Mouse (Mus musculus) monocyte, adult 5-6 weeks (primary cell): Measurements from ENCODE around the gene Olfr332. TPM values are rescaled to one million over a fixed set of nuclear protein-coding genes. Genes with fewer than 3 reads are reported as not detected.
"Not testable (repeated sequence)": the region's sequence is repeated elsewhere in the genome, so short reads cannot be mapped to it uniquely, and the experiment has no call there.

ENCODE experiments used
- ATAC-seq: fragments of 153-309, 156-312 bp; replicated peaks from 2 replicates; pipeline ENCODE4 v1.8.0; 2017; ENCODE audit warnings: mild to moderate bottlenecking; ENCODE audit not compliant: low TSS enrichment, insufficient number of reproducible peaks, severe bottlenecking, poor library complexity, low FRiP score
- total RNA-seq: library from RNA; stranded (forward); fragments of 200-1000, 200-491, 200-594 nt; gene quantifications from 3 replicates; pipeline ENCODE4 v1.2.3, GENCODE M21; 2017

Olfr332 gene
- total RNA-seq, result not detected in 3 replicates

GRCm38 (mm10) chr11:58492455-58492854 is at the start of gene Olfr332:
TSS of gene Olfr332 (minus strand) at chr11:58492555.
- no peak for ATAC-seq

- not testable (repeated sequence) for ATAC-seq
Observed at GRCm38 (mm10) chr11:58534736-58535135, 42.4 kb upstream of the Olfr332 start, which contains the start of gene Olfr330. TSS of gene Olfr330 (minus strand) at chr11:58534836.

GRCm38 (mm10) chr11:58519756-58520155 is 27.4 kb upstream of the Olfr332 start:
- ATAC-seq, result not testable (repeated sequence)

- ATAC-seq, result not testable (repeated sequence)
Observed at GRCm38 (mm10) chr11:58518916-58519315, 26.6 kb upstream of the Olfr332 start.

- ATAC-seq, result not testable (repeated sequence)
Observed at GRCm38 (mm10) chr11:58509058-58509457, 16.7 kb upstream of the Olfr332 start.

GRCm38 (mm10) chr11:58502472-58502871 is 10.1 kb upstream of the Olfr332 start, which contains the start of gene Olfr331:
TSS of gene Olfr331 (minus strand) at chr11:58502572.
- ATAC-seq, result not testable (repeated sequence)

GRCm38 (mm10) chr11:58499290-58499689 is 6.9 kb upstream of the Olfr332 start:
- ATAC-seq, result no peak

GRCm38 (mm10) chr11:58498761-58499160 is 6.4 kb upstream of the Olfr332 start:
- no peak for ATAC-seq

- no peak for ATAC-seq
Observed at GRCm38 (mm10) chr11:58462170-58462569, 30.2 kb downstream of the Olfr332 start, which contains the start of gene Olfr30. TSS of gene Olfr30 (minus strand) at chr11:58462270.

- ATAC-seq, result no peak
Observed at GRCm38 (mm10) chr11:58453592-58453991, 38.8 kb downstream of the Olfr332 start.

- no peak for ATAC-seq
Observed at GRCm38 (mm10) chr11:58452759-58453158, 39.6 kb downstream of the Olfr332 start, which contains the start of gene Lypd9. TSS of gene Lypd9 (minus strand) at chr11:58452923.

Other genes starting within 250 kb of the Olfr332 start
- gene 4930438A08Rik, start 217.8 kb downstream of the Olfr332 start, total RNA-seq, result not detected in 3 replicates
- gene Zfp692, start 185.5 kb downstream of the Olfr332 start, total RNA-seq, result 8.4 to 17.0 TPM (median 9.2 TPM) in 3 replicates
- 33.9 to 39.8 TPM (median 36.0 TPM) in 3 replicates for gene Zfp672, start 162.2 kb downstream of the Olfr332 start, total RNA-seq
- 21.3 to 28.1 TPM (median 21.4 TPM) in 3 replicates for gene Sh3bp5l, start 161.8 kb downstream of the Olfr332 start, total RNA-seq
- gene Lypd8, start 113.5 kb downstream of the Olfr332 start, total RNA-seq, result not detected in 3 replicates
- gene 1810065E05Rik, start 71.4 kb downstream of the Olfr332 start, total RNA-seq, result not detected in 3 replicates
- gene Gm12253, start 60.0 kb downstream of the Olfr332 start, total RNA-seq, result not detected in 3 replicates
- gene Lypd9, start 39.6 kb downstream of the Olfr332 start, total RNA-seq, result not detected in 3 replicates
- not detected in 3 replicates for gene Olfr30, start 30.3 kb downstream of the Olfr332 start, total RNA-seq
- gene Olfr331, start 10.0 kb upstream of the Olfr332 start, total RNA-seq, result not detected in 3 replicates
- not detected in 3 replicates for gene Olfr330, start 42.3 kb upstream of the Olfr332 start, total RNA-seq
- not detected in 3 replicates for gene Olfr329-ps, start 53.9 kb upstream of the Olfr332 start, total RNA-seq
- 0.43 TPM in 1 of 3 replicates, not detected in the others for gene Olfr328, start 63.1 kb upstream of the Olfr332 start, total RNA-seq
- gene Olfr224, start 78.0 kb upstream of the Olfr332 start, total RNA-seq, result not detected in 3 replicates
- gene Olfr325, start 85.2 kb upstream of the Olfr332 start, total RNA-seq, result not detected in 3 replicates
- gene Olfr324, start 102.6 kb upstream of the Olfr332 start, total RNA-seq, result not detected in 3 replicates
- not detected in 3 replicates for gene 2210407C18Rik, start 123.5 kb upstream of the Olfr332 start, total RNA-seq
- gene Olfr323, start 137.9 kb upstream of the Olfr332 start, total RNA-seq, result not detected in 3 replicates
- gene Trim58, start 147.9 kb upstream of the Olfr332 start, total RNA-seq, result not detected in 3 replicates
- gene Olfr322, start 166.2 kb upstream of the Olfr332 start, total RNA-seq, result not detected in 3 replicates
- gene Olfr320, start 188.5 kb upstream of the Olfr332 start, total RNA-seq, result not detected in 3 replicates
- not detected in 3 replicates for gene Olfr319, start 206.6 kb upstream of the Olfr332 start, total RNA-seq
- not detected in 3 replicates for gene Olfr318, start 231.5 kb upstream of the Olfr332 start, total RNA-seq
- gene Olfr317, start 246.7 kb upstream of the Olfr332 start, total RNA-seq, result not detected in 3 replicates